Mouse (Mus musculus) liver (tissue): Measurements from ENCODE around the gene H2al1c.
"Not testable (repeated sequence)": the region's sequence is repeated elsewhere in the genome, so short reads cannot be mapped to it uniquely, and the experiment has no call there.

Experiments
- DNase-seq: peaks from one replicate; pipeline ENCODE4 v3.0.0-alpha.2; 2020; ENCODE audit warnings: mixed read lengths

Gene H2al1c

DNA sequence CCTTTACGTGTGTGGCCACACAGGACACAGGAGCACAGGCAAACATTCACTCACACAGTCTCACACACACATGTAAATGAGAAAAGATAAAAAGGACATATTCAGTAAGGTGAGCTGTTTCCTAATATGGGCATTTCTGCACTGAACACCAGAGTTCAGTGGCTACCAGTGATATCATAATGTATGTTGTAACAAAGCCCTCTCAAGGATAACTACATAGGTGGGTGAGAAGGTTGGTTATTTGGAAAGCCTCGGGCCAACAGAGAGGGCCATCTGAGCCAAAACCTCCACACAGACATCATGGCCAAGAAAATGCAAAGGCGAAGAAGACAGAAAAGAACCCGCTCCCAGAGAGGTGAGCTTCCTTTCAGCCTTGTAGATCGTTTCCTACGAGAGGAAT lies at the start of gene H2al1c:
TSS of gene H2al1c (plus strand) at position 301 of the 400 bp plus-strand sequence.
- not testable (repeated sequence) for DNase-seq

GRCm38 (mm10) chrX:11264918-11265317 lies 40.5 kb upstream of the H2al1c start:
- DNase-seq = no peak

GRCm38 (mm10) chrX:11267791-11268190 lies 37.7 kb upstream of the H2al1c start:
- no peak for DNase-seq

DNA sequence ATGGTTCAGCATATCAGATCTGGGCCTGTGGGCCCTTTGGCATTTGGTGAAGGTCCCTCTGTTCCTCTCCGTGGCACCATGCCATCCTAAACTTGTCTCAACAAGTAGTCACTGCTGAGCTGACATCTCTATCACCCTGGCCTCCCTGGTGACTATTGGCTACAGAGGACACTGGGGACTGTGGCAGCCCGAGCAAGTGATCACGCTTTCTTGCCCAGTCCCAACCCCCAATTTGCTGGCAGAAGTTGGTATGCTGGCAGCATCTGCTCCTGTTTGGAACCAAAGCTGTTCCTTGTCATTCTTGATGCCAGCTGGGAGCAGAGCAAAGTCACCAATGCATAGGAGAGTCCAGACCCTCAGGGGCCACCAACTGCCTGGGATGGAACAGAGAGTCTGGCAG lies 36.4 kb upstream of the H2al1c start:
- no peak for DNase-seq

DNA sequence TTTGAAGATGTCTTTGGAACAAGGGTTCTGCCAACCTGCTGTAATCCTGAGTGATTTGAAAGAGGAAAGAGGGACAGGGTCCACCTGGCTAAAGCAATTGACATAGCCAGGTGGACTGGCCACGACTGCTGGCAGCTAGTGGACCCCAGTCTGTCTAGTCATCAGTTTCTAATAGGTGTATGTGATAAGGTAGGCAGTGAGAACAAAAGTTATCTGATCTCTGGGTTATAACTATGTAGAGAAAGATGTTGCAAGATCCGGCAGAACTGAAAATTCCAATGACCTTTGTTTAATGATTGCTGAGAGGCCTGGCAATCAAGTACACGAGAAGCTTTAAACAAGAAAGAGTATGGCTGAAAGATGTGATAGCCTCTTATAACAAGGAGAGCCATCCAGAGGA lies 32.3 kb upstream of the H2al1c start:
- no peak for DNase-seq

DNA sequence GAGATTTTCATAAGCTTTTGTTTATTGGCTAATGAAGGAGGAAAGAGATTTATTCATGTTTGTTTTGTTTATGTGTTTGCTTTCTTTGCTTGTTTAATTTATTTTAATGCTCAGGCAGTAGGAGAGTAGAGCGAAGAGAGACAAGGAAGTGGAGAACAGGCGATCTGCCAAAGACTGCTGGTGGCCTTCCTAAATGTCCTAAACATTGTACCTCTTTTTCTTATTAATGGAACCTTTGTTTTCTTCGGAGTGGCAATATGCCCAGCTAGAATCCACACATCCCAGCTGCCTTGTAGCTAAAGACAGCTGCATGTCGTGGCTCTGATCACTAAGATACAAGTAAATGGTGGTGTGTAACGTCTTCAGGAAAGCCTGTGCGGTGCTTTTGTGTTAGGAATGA lies 28.4 kb upstream of the H2al1c start:
- no peak for DNase-seq

GRCm38 (mm10) chrX:11280741-11281140 lies 24.7 kb upstream of the H2al1c start:
- DNase-seq = no peak

DNA sequence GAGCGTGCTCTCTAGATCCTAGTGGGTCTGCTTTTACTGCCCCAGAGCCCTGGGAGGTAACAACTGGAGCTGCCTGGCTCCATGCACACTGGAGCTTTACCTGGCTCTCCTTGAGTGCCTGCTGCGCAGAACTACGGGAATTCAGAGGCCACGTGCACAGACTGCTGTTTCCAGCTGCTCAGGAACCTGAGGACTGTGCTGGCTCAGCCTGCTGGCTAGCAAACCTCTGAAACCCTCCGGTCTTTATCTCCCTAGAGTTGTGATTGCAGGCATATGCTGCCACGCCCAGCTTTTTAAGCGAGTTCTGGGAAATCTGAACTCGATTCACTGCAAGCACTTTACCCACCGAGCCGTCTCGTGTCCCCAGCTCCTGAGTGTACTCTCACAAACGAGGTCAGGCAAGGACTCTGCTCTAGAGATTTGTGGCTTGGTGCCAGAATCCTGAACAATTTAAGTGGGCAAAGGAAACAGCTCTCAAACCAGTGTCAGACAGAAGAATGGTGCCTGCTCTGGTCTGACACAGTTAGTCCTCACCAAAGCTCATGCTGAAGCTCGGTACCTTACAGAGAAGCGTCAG lies 17.1 kb upstream of the H2al1c start:
- no peak for DNase-seq

DNA sequence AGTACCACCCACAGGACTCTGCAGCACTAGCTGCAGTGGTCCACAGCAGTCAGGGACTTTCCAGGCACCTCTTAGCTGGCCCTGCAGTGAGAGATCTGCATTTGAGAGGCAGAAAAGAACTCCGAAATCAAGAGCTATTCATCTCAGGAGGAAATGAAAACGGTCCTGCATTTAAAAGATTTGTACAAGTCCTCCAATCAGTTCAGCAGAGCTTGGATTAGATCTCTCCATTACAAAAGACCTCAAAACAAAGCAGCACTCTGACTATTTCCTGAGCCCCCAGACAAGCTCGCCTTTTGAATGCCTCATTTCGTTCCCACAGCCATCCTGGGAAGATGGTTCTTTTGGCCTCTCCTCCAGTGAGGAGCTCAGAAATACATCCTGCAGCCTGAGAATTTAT lies 16.2 kb upstream of the H2al1c start:
- no peak for DNase-seq

GRCm38 (mm10) chrX:11298957-11299356 lies 6.5 kb upstream of the H2al1c start, which contains the start of gene H2al1a:
Gene H2al1a, plus strand, starts transcription at chrX:11299257.
- not testable (repeated sequence) for DNase-seq

GRCm38 (mm10) chrX:11302132-11302531 lies 3.3 kb upstream of the H2al1c start, which contains the start of gene H2al1b:
Gene H2al1b, plus strand, starts transcription at chrX:11302432.
- DNase-seq = not testable (repeated sequence)

- not testable (repeated sequence) for DNase-seq
Observed at GRCm38 (mm10) chrX:11308524-11308923, 3.1 kb downstream of the H2al1c start, which contains the start of gene H2al1d. Gene H2al1d, plus strand, starts transcription at chrX:11308824.

GRCm38 (mm10) chrX:11311634-11312033 lies 6.2 kb downstream of the H2al1c start, which contains the start of gene H2al1e:
Gene H2al1e, plus strand, starts transcription at chrX:11311934.
- DNase-seq = not testable (repeated sequence)

DNA sequence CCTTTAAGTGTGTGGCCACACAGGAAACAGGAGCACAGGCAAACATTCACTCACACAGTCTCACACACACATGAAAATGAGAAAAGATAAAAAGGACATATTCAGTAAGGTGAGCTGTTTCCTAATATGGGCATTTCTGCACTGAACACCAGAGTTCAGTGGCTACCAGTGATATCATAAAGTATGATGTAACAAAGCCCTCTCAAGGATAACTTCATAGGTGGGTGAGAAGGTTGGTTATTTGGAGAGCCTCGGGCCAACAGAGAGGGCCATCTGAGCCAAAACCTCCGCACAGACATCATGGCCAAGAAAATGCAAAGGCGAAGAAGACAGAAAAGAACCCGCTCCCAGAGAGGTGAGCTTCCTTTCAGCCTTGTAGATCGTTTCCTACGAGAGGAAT lies 9.4 kb downstream of the H2al1c start, which contains the start of gene H2al1f:
TSS of gene H2al1f (plus strand) at position 301 of the 400 bp plus-strand sequence.
- DNase-seq = not testable (repeated sequence)

DNA sequence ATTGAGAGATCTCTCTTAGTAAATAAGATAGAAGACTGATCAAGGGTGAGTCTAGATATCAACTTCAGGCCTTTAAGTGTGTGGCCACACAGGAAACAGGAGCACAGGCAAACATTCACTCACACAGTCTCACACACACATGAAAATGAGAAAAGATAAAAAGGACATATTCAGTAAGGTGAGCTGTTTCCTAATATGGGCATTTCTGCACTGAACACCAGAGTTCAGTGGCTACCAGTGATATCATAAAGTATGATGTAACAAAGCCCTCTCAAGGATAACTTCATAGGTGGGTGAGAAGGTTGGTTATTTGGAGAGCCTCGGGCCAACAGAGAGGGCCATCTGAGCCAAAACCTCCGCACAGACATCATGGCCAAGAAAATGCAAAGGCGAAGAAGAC lies 12.5 kb downstream of the H2al1c start, which contains the start of gene H2al1g:
TSS of gene H2al1g (plus strand) at position 301 of the 400 bp plus-strand sequence.
- DNase-seq = not testable (repeated sequence)

DNA sequence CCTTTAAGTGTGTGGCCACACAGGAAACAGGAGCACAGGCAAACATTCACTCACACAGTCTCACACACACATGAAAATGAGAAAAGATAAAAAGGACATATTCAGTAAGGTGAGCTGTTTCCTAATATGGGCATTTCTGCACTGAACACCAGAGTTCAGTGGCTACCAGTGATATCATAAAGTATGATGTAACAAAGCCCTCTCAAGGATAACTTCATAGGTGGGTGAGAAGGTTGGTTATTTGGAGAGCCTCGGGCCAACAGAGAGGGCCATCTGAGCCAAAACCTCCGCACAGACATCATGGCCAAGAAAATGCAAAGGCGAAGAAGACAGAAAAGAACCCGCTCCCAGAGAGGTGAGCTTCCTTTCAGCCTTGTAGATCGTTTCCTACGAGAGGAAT lies 15.7 kb downstream of the H2al1c start, which contains the start of gene H2al1h:
TSS of gene H2al1h (plus strand) at position 301 of the 400 bp plus-strand sequence.
- DNase-seq = not testable (repeated sequence)

DNA sequence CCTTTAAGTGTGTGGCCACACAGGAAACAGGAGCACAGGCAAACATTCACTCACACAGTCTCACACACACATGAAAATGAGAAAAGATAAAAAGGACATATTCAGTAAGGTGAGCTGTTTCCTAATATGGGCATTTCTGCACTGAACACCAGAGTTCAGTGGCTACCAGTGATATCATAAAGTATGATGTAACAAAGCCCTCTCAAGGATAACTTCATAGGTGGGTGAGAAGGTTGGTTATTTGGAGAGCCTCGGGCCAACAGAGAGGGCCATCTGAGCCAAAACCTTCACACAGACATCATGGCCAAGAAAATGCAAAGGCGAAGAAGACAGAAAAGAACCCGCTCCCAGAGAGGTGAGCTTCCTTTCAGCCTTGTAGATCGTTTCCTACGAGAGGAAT lies 18.9 kb downstream of the H2al1c start, which contains the start of gene H2al1i:
TSS of gene H2al1i (plus strand) at position 301 of the 400 bp plus-strand sequence.
- not testable (repeated sequence) for DNase-seq

- DNase-seq = not testable (repeated sequence)
Observed at GRCm38 (mm10) chrX:11327522-11327921, 22.1 kb downstream of the H2al1c start, which contains the start of gene H2al1j. Gene H2al1j, plus strand, starts transcription at chrX:11327822.

DNA sequence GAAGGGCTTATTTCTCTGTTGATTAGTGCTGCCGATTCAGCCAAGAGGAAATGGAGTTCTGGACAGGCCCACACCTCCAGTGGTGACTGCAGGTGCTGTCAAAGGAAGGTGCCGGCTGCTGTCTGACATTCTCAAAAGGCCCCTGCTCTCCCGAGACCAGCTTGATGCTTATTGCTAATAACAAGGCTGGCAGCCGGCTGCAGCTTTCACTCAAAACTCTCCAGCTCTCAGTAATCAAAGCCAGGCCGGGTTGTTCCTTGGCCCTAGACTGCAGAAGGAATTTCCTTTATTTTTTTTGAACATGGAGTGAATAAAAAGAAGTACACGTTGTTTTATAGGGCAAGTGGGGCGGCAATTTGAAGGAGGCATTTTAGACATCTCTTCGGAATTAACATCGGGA lies 40.3 kb downstream of the H2al1c start:
- DNase-seq = no peak

GRCm38 (mm10) chrX:11346756-11347155 lies 41.3 kb downstream of the H2al1c start:
- DNase-seq = no peak
